Mouse (Mus musculus): Measurements from ENCODE around the gene Fkbp10. TPM values are rescaled to one million over a fixed set of nuclear protein-coding genes. Genes with fewer than 3 reads are reported as not detected.

Gene Fkbp10
- polyA plus RNA-seq, 1 experiment from 2014 or later, result 89.3 TPM

DNA sequence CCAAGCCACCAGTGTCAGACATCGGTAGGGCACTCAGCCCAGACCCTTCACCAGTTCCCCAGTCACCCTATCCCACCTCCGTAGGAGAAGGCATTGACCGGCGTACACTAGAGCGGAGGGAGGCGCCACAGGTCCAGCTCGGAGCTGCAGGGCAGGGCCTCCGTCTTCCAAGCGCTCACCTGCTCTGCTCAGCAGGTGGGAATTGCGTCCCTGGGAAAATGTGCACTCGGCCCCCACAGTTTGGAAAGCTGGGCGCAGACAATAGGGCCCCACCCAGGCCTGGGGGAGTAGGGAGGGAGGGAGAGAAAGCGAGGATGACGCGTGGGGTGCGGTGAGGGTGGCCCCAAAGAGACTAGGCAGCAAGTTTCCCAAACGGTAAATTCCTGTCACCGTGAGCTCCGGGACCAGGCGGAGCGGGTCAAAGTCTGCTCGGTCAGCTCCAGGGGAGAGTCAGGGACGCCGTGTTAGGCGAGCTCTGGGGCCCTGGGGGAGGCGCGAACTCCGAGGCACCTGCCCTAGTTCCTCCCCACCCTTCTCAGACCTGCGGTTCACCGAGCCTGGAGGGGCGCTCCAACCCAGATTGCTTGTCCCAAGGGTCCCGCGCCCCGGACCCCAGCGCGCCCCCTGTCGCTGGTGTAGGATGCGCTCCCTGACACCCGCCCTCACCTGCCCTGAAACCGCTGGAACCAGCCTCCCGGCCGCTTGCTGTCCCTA, 18.5 kb upstream of the Fkbp10 start:
- H3K36me3 ChIP-seq (ENCODE audit: control insufficient read depth, insufficient read depth, low read length), result no peaks in the 10 kb centered on the region

DNA sequence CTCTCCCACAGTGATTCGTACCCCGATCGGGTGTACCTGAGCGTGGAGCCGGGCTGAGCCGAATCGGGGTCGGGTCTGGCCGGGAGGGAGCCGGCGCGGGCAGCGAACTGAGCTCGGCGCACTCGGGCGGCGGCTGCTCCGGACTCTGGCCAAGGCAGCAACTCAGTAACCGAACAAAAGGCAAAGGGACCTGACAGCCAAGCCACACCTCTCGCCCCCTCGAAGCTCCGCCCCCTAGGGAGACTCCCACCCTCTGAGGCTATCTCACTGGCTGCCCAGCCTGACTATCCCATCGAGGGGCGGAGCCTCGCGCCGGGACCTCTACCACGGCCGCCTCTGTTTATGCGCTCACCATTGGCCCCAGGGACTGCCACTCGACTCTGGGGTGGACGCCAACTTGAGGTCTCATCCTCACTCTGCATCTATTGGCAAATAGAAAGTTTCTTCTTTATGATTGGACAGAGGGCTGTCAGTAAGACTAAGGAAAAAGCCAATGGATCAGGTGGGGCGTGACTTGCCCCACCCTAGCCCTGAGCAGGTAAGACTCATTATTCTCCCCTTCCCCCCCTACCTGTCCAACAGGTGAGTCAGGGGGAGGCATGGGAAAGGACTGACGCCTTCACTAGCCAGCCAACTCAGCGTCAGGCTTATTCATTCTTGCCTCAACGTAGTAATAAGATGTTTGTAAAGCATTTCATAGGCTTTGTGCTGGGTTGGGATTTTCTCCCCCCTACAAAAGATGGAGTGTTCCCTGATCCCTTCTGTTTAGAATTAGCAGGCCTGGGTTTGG, 17.7 kb upstream of the Fkbp10 start, which contains the start of gene Jup:
Gene Jup, minus strand, starts transcription at position 164 of the 790 bp plus-strand sequence.
- peak within 1 kb of the TSS; percentile 73 for H3K4me3 ChIP-seq (ENCODE audit: low read depth, low read length)
- no peaks in the 10 kb centered on the region for H3K27me3 ChIP-seq (ENCODE audit: control insufficient read depth, insufficient read depth, low read length)
- no peaks in the 10 kb centered on the region for H3K36me3 ChIP-seq (ENCODE audit: control insufficient read depth, insufficient read depth, low read length)
- peak within 1 kb of the TSS; percentile 82 for H3K9ac ChIP-seq (ENCODE audit: low read depth, low read length)
- peak within 1 kb of the TSS; percentile 84 for H3K27ac ChIP-seq (ENCODE audit: low read depth, low read length)
- H3K4me1 ChIP-seq (ENCODE audit: control insufficient read depth, insufficient read depth, low read length), result peaks cover 55% of the 10 kb centered on the region
- H3K9me3 ChIP-seq (replicated peaks; ENCODE audit: control insufficient read depth, low read length), result no peaks in the 10 kb centered on the region
- peak; percentile 94 for ATAC-seq (replicated peaks; ENCODE audit: insufficient number of reproducible peaks, low FRiP score, low TSS enrichment)
- under 1% methylated on average over 37 of the region's 37 CpGs for WGBS (ENCODE audit: insufficient replicate concordance)
- H3K4me2 ChIP-seq, result peak within 1 kb of the TSS; percentile 81

More for the DNA sequence above, 18.5 kb upstream of the Fkbp10 start:
- peak overlapping the region; percentile 82 for H3K9ac ChIP-seq (ENCODE audit: low read depth, low read length)
- peak overlapping the region; percentile 81 for H3K4me2 ChIP-seq
- no peaks in the 10 kb centered on the region for H3K27me3 ChIP-seq (ENCODE audit: control insufficient read depth, insufficient read depth, low read length)
- H3K27ac ChIP-seq (ENCODE audit: low read depth, low read length), result peak overlapping the region; percentile 84
- H3K9me3 ChIP-seq (replicated peaks; ENCODE audit: control insufficient read depth, low read length), result no peaks in the 10 kb centered on the region
- ATAC-seq (replicated peaks; ENCODE audit: insufficient number of reproducible peaks, low FRiP score, low TSS enrichment), result peak; percentile 7; the same call in 1 of the 2 replicates
- WGBS (ENCODE audit: insufficient replicate concordance), result 4% methylated on average over 42 of the region's 42 CpGs
- H3K4me3 ChIP-seq (ENCODE audit: low read depth, low read length), result peak overlapping the region; percentile 73
- peaks cover 54% of the 10 kb centered on the region for H3K4me1 ChIP-seq (ENCODE audit: control insufficient read depth, insufficient read depth, low read length)

DNA sequence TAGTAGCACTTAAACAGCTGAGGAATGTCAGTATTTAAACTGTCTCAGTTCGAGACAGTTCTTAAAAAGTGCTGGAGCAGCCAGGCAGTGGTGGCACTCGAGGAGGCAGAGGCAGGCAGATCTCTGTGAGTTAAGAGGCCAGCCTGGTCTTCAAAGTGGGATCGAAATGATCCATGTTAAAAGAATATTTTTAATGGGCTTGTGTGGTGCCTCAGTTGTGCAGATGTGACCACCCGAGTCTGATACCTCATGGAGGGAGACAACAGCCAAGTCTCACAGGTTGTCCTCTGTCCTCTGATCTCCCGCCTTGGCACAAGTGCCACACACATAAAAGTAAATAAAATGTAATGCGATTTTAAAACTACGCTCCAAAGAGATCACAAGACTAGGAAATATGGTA, 17.0 kb upstream of the Fkbp10 start:
- WGBS (ENCODE audit: insufficient replicate concordance), result 90% methylated on average over 7 of the region's 7 CpGs
- H3K27ac ChIP-seq (ENCODE audit: low read depth, low read length), result no peak overlapping the region
- ATAC-seq (replicated peaks; ENCODE audit: insufficient number of reproducible peaks, low FRiP score, low TSS enrichment), result no peak
- peaks cover 56% of the 10 kb centered on the region for H3K4me1 ChIP-seq (ENCODE audit: control insufficient read depth, insufficient read depth, low read length)
- H3K27me3 ChIP-seq (ENCODE audit: control insufficient read depth, insufficient read depth, low read length), result no peaks in the 10 kb centered on the region
- no peak overlapping the region for H3K9ac ChIP-seq (ENCODE audit: low read depth, low read length)
- no peaks in the 10 kb centered on the region for H3K9me3 ChIP-seq (replicated peaks; ENCODE audit: control insufficient read depth, low read length)
- H3K4me2 ChIP-seq, result peak overlapping the region; percentile 81
- H3K36me3 ChIP-seq (ENCODE audit: control insufficient read depth, insufficient read depth, low read length), result no peaks in the 10 kb centered on the region
- H3K4me3 ChIP-seq (ENCODE audit: low read depth, low read length), result no peak overlapping the region

GRCm38 (mm10) chr11:100399320-100399719, 16.2 kb upstream of the Fkbp10 start:
- no peaks in the 10 kb centered on the region for H3K9me3 ChIP-seq (replicated peaks; ENCODE audit: control insufficient read depth, low read length)
- H3K4me2 ChIP-seq, result no peak overlapping the region
- H3K27me3 ChIP-seq (ENCODE audit: control insufficient read depth, insufficient read depth, low read length), result no peaks in the 10 kb centered on the region
- no peak overlapping the region for H3K27ac ChIP-seq (ENCODE audit: low read depth, low read length)
- no peak overlapping the region for H3K4me3 ChIP-seq (ENCODE audit: low read depth, low read length)
- WGBS (ENCODE audit: insufficient replicate concordance), result 71% methylated on average over 9 of the region's 9 CpGs
- peaks cover 55% of the 10 kb centered on the region for H3K4me1 ChIP-seq (ENCODE audit: control insufficient read depth, insufficient read depth, low read length)
- no peak for ATAC-seq (replicated peaks; ENCODE audit: insufficient number of reproducible peaks, low FRiP score, low TSS enrichment)
- no peaks in the 10 kb centered on the region for H3K36me3 ChIP-seq (ENCODE audit: control insufficient read depth, insufficient read depth, low read length)
- no peak overlapping the region for H3K9ac ChIP-seq (ENCODE audit: low read depth, low read length)

DNA sequence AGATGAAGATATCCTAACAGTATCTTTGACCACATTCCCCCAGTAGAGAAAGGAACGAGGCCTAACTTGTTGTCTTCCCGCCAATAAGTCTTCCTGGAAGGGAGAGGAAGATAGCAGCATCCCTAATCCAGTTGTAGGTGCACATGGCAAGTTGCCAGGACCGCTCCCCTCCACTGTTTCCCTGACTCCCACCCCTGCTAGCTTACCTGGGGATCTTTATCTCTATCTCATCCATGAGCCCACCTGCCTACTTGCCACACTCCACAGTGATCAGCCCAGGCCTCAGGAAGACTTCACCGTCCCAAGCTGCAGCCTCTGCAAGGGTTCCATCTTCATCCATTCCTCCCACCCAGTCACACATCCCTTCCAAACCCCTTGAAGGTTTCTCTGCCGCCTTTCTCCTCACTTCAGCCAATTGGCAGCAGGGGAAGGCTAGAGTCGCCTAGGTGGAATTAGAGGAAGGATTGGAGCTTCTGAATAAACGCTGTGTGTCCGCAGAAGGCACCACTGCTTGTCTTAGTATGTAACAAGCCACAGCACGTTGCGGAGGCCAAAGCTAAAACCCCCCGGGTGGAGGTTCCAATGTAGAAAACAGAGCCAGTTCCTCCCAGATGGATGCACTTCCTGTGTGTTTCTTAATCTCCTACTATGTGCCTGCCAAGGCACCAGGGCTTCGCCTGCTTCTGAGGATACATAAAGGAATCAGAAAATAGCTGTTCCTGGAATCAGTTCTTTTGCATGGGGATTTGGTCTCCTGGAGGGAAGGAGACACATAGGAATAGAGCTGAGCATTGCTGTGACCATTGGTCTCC, 15.6 kb upstream of the Fkbp10 start:
- Histone ChIP-seq H3K4me2 (no peak overlapping the region), H3K9me3 (replicated peaks; ENCODE audit: control insufficient read depth, low read length) (no peaks in the 10 kb centered on the region), H3K9ac (ENCODE audit: low read depth, low read length) (no peak overlapping the region), H3K27ac (ENCODE audit: low read depth, low read length) (peak overlapping the region; percentile 95), H3K36me3 (ENCODE audit: control insufficient read depth, insufficient read depth, low read length) (no peaks in the 10 kb centered on the region), H3K27me3 (ENCODE audit: control insufficient read depth, insufficient read depth, low read length) (no peaks in the 10 kb centered on the region), H3K4me3 (ENCODE audit: low read depth, low read length) (no peak overlapping the region), H3K4me1 (ENCODE audit: control insufficient read depth, insufficient read depth, low read length) (peaks cover 52% of the 10 kb centered on the region)
- ATAC-seq (replicated peaks; ENCODE audit: insufficient number of reproducible peaks, low FRiP score, low TSS enrichment), result no peak
- 81% methylated on average over 12 of the region's 12 CpGs for WGBS (ENCODE audit: insufficient replicate concordance)

DNA sequence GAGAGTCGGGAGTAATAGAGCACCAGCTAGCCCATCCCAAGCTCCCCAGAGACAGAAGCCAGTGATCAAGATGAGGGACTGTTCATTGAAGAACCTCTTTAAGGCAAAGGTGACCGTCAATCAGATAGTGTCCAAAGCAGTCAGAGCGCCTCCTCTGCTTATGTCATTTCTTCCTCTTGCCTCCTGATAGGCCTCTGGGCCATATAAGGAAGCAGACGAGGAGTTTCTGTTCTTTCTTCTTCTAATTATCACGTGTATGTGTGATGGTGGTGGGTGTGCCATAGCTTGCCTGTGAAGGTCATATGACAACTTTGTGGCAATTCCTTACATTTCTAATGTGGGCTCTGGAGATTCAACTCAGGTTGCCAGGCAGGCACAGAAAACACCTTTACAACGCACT, 14.7 kb upstream of the Fkbp10 start:
- peak overlapping the region; percentile 95 for H3K27ac ChIP-seq (ENCODE audit: low read depth, low read length)
- no peak overlapping the region for H3K4me2 ChIP-seq
- H3K9ac ChIP-seq (ENCODE audit: low read depth, low read length), result no peak overlapping the region
- no peaks in the 10 kb centered on the region for H3K27me3 ChIP-seq (ENCODE audit: control insufficient read depth, insufficient read depth, low read length)
- H3K36me3 ChIP-seq (ENCODE audit: control insufficient read depth, insufficient read depth, low read length), result no peaks in the 10 kb centered on the region
- peaks cover 42% of the 10 kb centered on the region for H3K4me1 ChIP-seq (ENCODE audit: control insufficient read depth, insufficient read depth, low read length)
- no peak for ATAC-seq (replicated peaks; ENCODE audit: insufficient number of reproducible peaks, low FRiP score, low TSS enrichment)
- 47% methylated on average over 6 of the region's 6 CpGs for WGBS (ENCODE audit: insufficient replicate concordance)
- H3K9me3 ChIP-seq (replicated peaks; ENCODE audit: control insufficient read depth, low read length), result no peaks in the 10 kb centered on the region
- H3K4me3 ChIP-seq (ENCODE audit: low read depth, low read length), result no peak overlapping the region

DNA sequence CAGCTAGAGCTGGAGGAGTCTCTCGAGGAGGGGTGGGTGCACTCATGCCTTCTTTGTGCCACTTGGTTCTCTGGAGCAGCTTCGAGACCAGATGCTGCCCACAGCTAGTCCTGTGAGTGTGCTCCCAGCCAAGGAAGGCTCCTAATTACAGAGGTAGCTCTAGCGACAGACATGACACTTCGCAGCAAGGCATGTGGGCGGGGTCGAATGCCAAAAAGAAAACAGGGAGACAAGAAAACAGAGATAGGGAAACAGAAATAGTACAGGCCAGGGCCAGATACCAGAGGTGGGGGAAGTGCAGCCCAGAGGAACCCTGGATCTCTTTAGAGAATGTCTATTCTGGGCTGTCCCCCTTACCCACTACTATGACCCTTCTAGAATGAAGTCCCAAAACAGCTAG, 13.3 kb upstream of the Fkbp10 start:
- H3K9ac ChIP-seq (ENCODE audit: low read depth, low read length), result peak overlapping the region; percentile 64; the same call in 1 of the 2 replicates
- peaks cover 38% of the 10 kb centered on the region for H3K4me1 ChIP-seq (ENCODE audit: control insufficient read depth, insufficient read depth, low read length)
- peak overlapping the region; percentile 57 for H3K4me2 ChIP-seq
- 0 out of 2 replicates have a peak, but pooled peaks have one; percentile 16 for ATAC-seq (replicated peaks; ENCODE audit: insufficient number of reproducible peaks, low FRiP score, low TSS enrichment)
- peak overlapping the region; percentile 95 for H3K27ac ChIP-seq (ENCODE audit: low read depth, low read length)
- H3K4me3 ChIP-seq (ENCODE audit: low read depth, low read length), result peak overlapping the region; percentile 8; the same call in 1 of the 2 replicates
- no peaks in the 10 kb centered on the region for H3K9me3 ChIP-seq (replicated peaks; ENCODE audit: control insufficient read depth, low read length)
- WGBS (ENCODE audit: insufficient replicate concordance), result 1% methylated on average over 6 of the region's 6 CpGs
- H3K27me3 ChIP-seq (ENCODE audit: control insufficient read depth, insufficient read depth, low read length), result no peaks in the 10 kb centered on the region
- H3K36me3 ChIP-seq (ENCODE audit: control insufficient read depth, insufficient read depth, low read length), result no peaks in the 10 kb centered on the region

DNA sequence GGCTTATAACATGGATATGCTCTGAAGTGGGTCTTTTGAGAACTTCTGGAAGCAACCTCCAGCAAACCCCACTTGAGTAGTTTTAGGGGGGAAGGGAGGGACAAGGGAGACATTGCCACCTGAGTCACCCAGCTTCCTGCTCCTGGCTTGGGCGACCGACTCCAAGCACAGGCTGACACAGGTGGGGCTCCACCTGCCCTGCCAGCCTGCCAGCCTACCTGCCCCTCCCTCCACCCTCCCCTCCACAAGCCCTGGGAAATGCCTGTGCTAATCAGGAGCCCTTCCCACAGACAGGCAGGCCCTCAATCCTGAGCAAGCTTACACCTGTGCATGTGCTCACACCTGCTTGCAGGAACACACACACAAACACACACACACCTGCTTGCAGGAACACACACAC, 12.8 kb upstream of the Fkbp10 start:
- Histone ChIP-seq H3K36me3 (ENCODE audit: control insufficient read depth, insufficient read depth, low read length) (no peaks in the 10 kb centered on the region), H3K27me3 (ENCODE audit: control insufficient read depth, insufficient read depth, low read length) (no peaks in the 10 kb centered on the region), H3K9ac (ENCODE audit: low read depth, low read length) (peak overlapping the region; percentile 44; the same call in 1 of the 2 replicates), H3K4me3 (ENCODE audit: low read depth, low read length) (0 out of 2 replicates have a peak overlapping the region, but pooled peaks have one; percentile 8), H3K9me3 (replicated peaks; ENCODE audit: control insufficient read depth, low read length) (no peaks in the 10 kb centered on the region), H3K4me2 (peak overlapping the region; percentile 57), H3K4me1 (ENCODE audit: control insufficient read depth, insufficient read depth, low read length) (peaks cover 38% of the 10 kb centered on the region), H3K27ac (ENCODE audit: low read depth, low read length) (peak overlapping the region; percentile 95)
- WGBS (ENCODE audit: insufficient replicate concordance), result 29% methylated on average over 2 of the region's 2 CpGs
- ATAC-seq (replicated peaks; ENCODE audit: insufficient number of reproducible peaks, low FRiP score, low TSS enrichment), result no peak
